Mouse (Mus musculus) forebrain, embryonic 16.5 days (tissue): Measurements from ENCODE around the gene Slc10a7. TPM values are rescaled to one million over a fixed set of nuclear protein-coding genes. Genes with fewer than 3 reads are reported as not detected.

Source experiments
- ATAC-seq: fragments of 200-750 bp; cut with Nextera tagmentation; 2 replicates; pipeline ENCODE4 v1.8.0; 2017; ENCODE audit warnings: mild to moderate bottlenecking, moderate library complexity
- H3K27ac ChIP-seq: fragments of 300-500 bp; sonication (generic); 2 replicates; pipeline ENCODE4 v1.5.1; 2014; ENCODE audit warnings: low read length, control low read depth
- H3K27me3 ChIP-seq: fragments of 300-500 bp; sonication (generic); replicated peaks from 2 replicates; pipeline ENCODE4 v1.6.1; 2014; ENCODE audit warnings: low read length; ENCODE audit not compliant: control insufficient read depth, insufficient read depth
- H3K36me3 ChIP-seq: fragments of 300-500 bp; sonication (generic); 2 replicates; pipeline ENCODE4 v1.6.1; 2014; ENCODE audit not compliant: control insufficient read depth, insufficient read depth
- H3K4me1 ChIP-seq: fragments of 300-500 bp; sonication (generic); replicated peaks from 2 replicates; pipeline ENCODE4 v1.6.1; 2014; ENCODE audit warnings: low read length; ENCODE audit not compliant: control insufficient read depth, insufficient read depth
- H3K4me2 ChIP-seq: fragments of 300-500 bp; sonication (generic); 2 replicates; pipeline ENCODE4 v1.6.1; 2014; ENCODE audit warnings: mild to moderate bottlenecking, low read length, control low read depth
- H3K4me3 ChIP-seq: fragments of 300-500 bp; sonication (generic); replicated peaks from 2 replicates; pipeline ENCODE4 v1.5.1; 2014; ENCODE audit warnings: mild to moderate bottlenecking, low read length, control low read depth
- H3K9ac ChIP-seq: fragments of 300-500 bp; sonication (generic); replicated peaks from 2 replicates; pipeline ENCODE4 v1.6.1; 2014; ENCODE audit warnings: low read depth, low read length, control low read depth
- H3K9me3 ChIP-seq: fragments of 300-500 bp; sonication (generic); 2 replicates; pipeline ENCODE4 v1.6.1; 2016; ENCODE audit warnings: low read length; ENCODE audit not compliant: control insufficient read depth
- WGBS: fragments of 180-500 bp; shearing (Covaris S2); extraction: QIAGEN DNeasy Blood & Tissue Kit; methylation state at CpG from one replicate; pipeline ENCODE4 v1.1.7; 2014; 5-methylcytosine and 5-hydroxymethylcytosine counted together
- polyA plus RNA-seq: library from polyadenylated mRNA; unstranded; fragments of >200 nt; fragmentation: Nextera tagmentation; extraction: Ambion mirVana; gene quantifications from 2 replicates; pipeline ENCODE4 v1.2.1, GENCODE M21; 2015

Slc10a7 gene
- polyA plus RNA-seq, 1 experiment from 2014 or later, result 9.9 TPM

- Histone ChIP-seq H3K9me3 (no peaks in the 10 kb centered on the region; the same call in 1 of the 2 replicates), H3K27me3 (no peaks in the 10 kb centered on the region), H3K9ac (no peak overlapping the region), H3K36me3 (no peaks in the 10 kb centered on the region), H3K4me2 (no peak overlapping the region), H3K4me3 (no peak overlapping the region), H3K4me1 (peaks cover 6% of the 10 kb centered on the region; the same call in 1 of the 2 replicates), H3K27ac (no peak overlapping the region)
- ATAC-seq, result peak; percentile 39; the same call in 1 of the 2 replicates
- WGBS, result 41% methylated on average over 7 of the region's 7 CpGs
These were observed 139.8 kb downstream of the Slc10a7 start for GRCm38 (mm10) chr8:78648918-78649317.

GRCm38 (mm10) chr8:78651670-78652069 lies 142.5 kb downstream of the Slc10a7 start:
- ATAC-seq, result no peak
- no peak overlapping the region for H3K9ac ChIP-seq
- no peak overlapping the region for H3K27ac ChIP-seq
- H3K4me2 ChIP-seq, result no peak overlapping the region
- H3K4me1 ChIP-seq, result peaks cover 6% of the 10 kb centered on the region; the same call in 1 of the 2 replicates
- no peaks in the 10 kb centered on the region for H3K36me3 ChIP-seq
- no peaks in the 10 kb centered on the region for H3K9me3 ChIP-seq
- WGBS, result 69% methylated on average over 3 of the region's 3 CpGs
- no peak overlapping the region for H3K4me3 ChIP-seq
- H3K27me3 ChIP-seq, result no peaks in the 10 kb centered on the region

GRCm38 (mm10) chr8:78655351-78656045 lies 146.4 kb downstream of the Slc10a7 start:
- no peak for ATAC-seq
- H3K27ac ChIP-seq, result no peak overlapping the region
- 34% methylated on average over 1 of the region's 1 CpGs for WGBS

GRCm38 (mm10) chr8:78656700-78657370 lies 147.7 kb downstream of the Slc10a7 start:
- Histone ChIP-seq H3K9ac (no peak overlapping the region), H3K4me2 (no peak overlapping the region), H3K27ac (no peak overlapping the region), H3K27me3 (no peaks in the 10 kb centered on the region), H3K36me3 (no peaks in the 10 kb centered on the region), H3K4me1 (no peaks in the 10 kb centered on the region), H3K9me3 (no peaks in the 10 kb centered on the region), H3K4me3 (no peak overlapping the region)
- no peak for ATAC-seq
- WGBS, result 87% methylated on average over 10 of the region's 10 CpGs

More at GRCm38 (mm10) chr8:78655351-78656045, 146.4 kb downstream of the Slc10a7 start:
- Histone ChIP-seq H3K9ac (no peak overlapping the region), H3K4me2 (no peak overlapping the region), H3K27me3 (no peaks in the 10 kb centered on the region), H3K4me1 (no peaks in the 10 kb centered on the region), H3K4me3 (no peak overlapping the region), H3K9me3 (no peaks in the 10 kb centered on the region), H3K36me3 (no peaks in the 10 kb centered on the region)

GRCm38 (mm10) chr8:78658172-78658571 lies 149.0 kb downstream of the Slc10a7 start:
- Histone ChIP-seq H3K4me1 (no peaks in the 10 kb centered on the region), H3K36me3 (no peaks in the 10 kb centered on the region), H3K4me3 (no peak overlapping the region), H3K4me2 (no peak overlapping the region), H3K27me3 (no peaks in the 10 kb centered on the region), H3K27ac (no peak overlapping the region), H3K9me3 (no peaks in the 10 kb centered on the region), H3K9ac (no peak overlapping the region)
- 69% methylated on average over 5 of the region's 5 CpGs for WGBS
- ATAC-seq, result no peak

- H3K4me2 ChIP-seq, result no peak overlapping the region
- ATAC-seq, result no peak
- no peak overlapping the region for H3K9ac ChIP-seq
- WGBS, result 93% methylated on average over 3 of the region's 3 CpGs
- H3K36me3 ChIP-seq, result no peaks in the 10 kb centered on the region
- H3K4me1 ChIP-seq, result no peaks in the 10 kb centered on the region
- H3K27ac ChIP-seq, result no peak overlapping the region
- H3K4me3 ChIP-seq, result no peak overlapping the region
- no peaks in the 10 kb centered on the region for H3K9me3 ChIP-seq
- H3K27me3 ChIP-seq, result no peaks in the 10 kb centered on the region
These were observed 150.6 kb downstream of the Slc10a7 start for GRCm38 (mm10) chr8:78659617-78660187.

- Histone ChIP-seq H3K4me3 (no peak overlapping the region), H3K27ac (no peak overlapping the region), H3K27me3 (no peaks in the 10 kb centered on the region), H3K4me1 (no peaks in the 10 kb centered on the region), H3K9me3 (no peaks in the 10 kb centered on the region), H3K4me2 (no peak overlapping the region), H3K9ac (no peak overlapping the region), H3K36me3 (no peaks in the 10 kb centered on the region)
- ATAC-seq, result no peak
- WGBS, result 85% methylated on average over 12 of the region's 12 CpGs
These were observed 155.3 kb downstream of the Slc10a7 start for GRCm38 (mm10) chr8:78664306-78664940.

- H3K36me3 ChIP-seq, result no peaks in the 10 kb centered on the region
- no peak overlapping the region for H3K4me2 ChIP-seq
- H3K9ac ChIP-seq, result no peak overlapping the region
- ATAC-seq, result no peak
- no peak overlapping the region for H3K27ac ChIP-seq
- no peaks in the 10 kb centered on the region for H3K9me3 ChIP-seq
- H3K27me3 ChIP-seq, result no peaks in the 10 kb centered on the region
- H3K4me3 ChIP-seq, result no peak overlapping the region
- no peaks in the 10 kb centered on the region for H3K4me1 ChIP-seq
- WGBS, result 84% methylated on average over 5 of the region's 5 CpGs
These were observed 158.3 kb downstream of the Slc10a7 start for GRCm38 (mm10) chr8:78667399-78667798.

GRCm38 (mm10) chr8:78668206-78668605 lies 159.1 kb downstream of the Slc10a7 start:
- Histone ChIP-seq H3K4me2 (no peak overlapping the region), H3K9ac (no peak overlapping the region), H3K4me1 (no peaks in the 10 kb centered on the region), H3K27me3 (no peaks in the 10 kb centered on the region), H3K27ac (no peak overlapping the region), H3K9me3 (no peaks in the 10 kb centered on the region), H3K36me3 (no peaks in the 10 kb centered on the region), H3K4me3 (no peak overlapping the region)
- no peak for ATAC-seq
- WGBS, result 95% methylated on average over 5 of the region's 5 CpGs
